Mouse (Mus musculus) heart, embryonic 16.5 days (tissue): Measurements from ENCODE around the gene Gm20695. TPM values are rescaled to one million over a fixed set of nuclear protein-coding genes. Genes with fewer than 3 reads are reported as not detected.

ENCODE experiments used
- ATAC-seq: fragments of 200-750 bp; cut with Nextera tagmentation; replicated peaks from 2 replicates; pipeline ENCODE4 v1.8.0; 2017; ENCODE audit warnings: moderate number of reproducible peaks; ENCODE audit not compliant: insufficient read depth, low FRiP score; ENCODE audit errors: extremely low read depth
- H3K27ac ChIP-seq: fragments of 300-500 bp; sonication (generic); 2 replicates; pipeline ENCODE4 v1.5.1; 2014; ENCODE audit warnings: mild to moderate bottlenecking, low read length, control low read depth, moderate library complexity
- H3K27me3 ChIP-seq: fragments of 300-500 bp; sonication (generic); 2 replicates; pipeline ENCODE4 v1.6.1; 2014; ENCODE audit warnings: low read length, mixed read lengths; ENCODE audit not compliant: control insufficient read depth, insufficient read depth
- H3K36me3 ChIP-seq: fragments of 300-500 bp; sonication (generic); 2 replicates; pipeline ENCODE4 v1.6.1; 2014; ENCODE audit not compliant: control insufficient read depth, insufficient read depth
- H3K4me1 ChIP-seq: fragments of 300-500 bp; sonication (generic); 2 replicates; pipeline ENCODE4 v1.6.1; 2014; ENCODE audit warnings: low read length, mixed read lengths; ENCODE audit not compliant: control insufficient read depth, insufficient read depth
- H3K4me2 ChIP-seq: fragments of 300-500 bp; sonication (generic); 2 replicates; pipeline ENCODE4 v1.6.1; 2014; ENCODE audit warnings: low read depth, mild to moderate bottlenecking, control low read depth, low read length
- H3K4me3 ChIP-seq: fragments of 300-500 bp; sonication (generic); 2 replicates; pipeline ENCODE4 v1.5.1; 2014; ENCODE audit warnings: mild to moderate bottlenecking, control low read depth, low read length
- H3K9ac ChIP-seq: fragments of 300-500 bp; sonication (generic); 2 replicates; pipeline ENCODE4 v1.6.1; 2014; ENCODE audit warnings: low read length, control low read depth
- H3K9me3 ChIP-seq: fragments of 300-500 bp; sonication (generic); replicated peaks from 2 replicates; pipeline ENCODE4 v1.6.1; 2016; ENCODE audit warnings: low read length; ENCODE audit not compliant: control insufficient read depth
- whole genome bisulfite sequencing: fragments of 180-500 bp; shearing (Covaris S2); extraction: QIAGEN DNeasy Blood & Tissue Kit; methylation state at CpG from one replicate; pipeline ENCODE4 v1.1.7; 2014; 5-methylcytosine and 5-hydroxymethylcytosine counted together
- polyA plus RNA-seq: library from polyadenylated mRNA; unstranded; fragments of >200 nt; fragmentation: Nextera tagmentation; extraction: Ambion mirVana; gene quantifications from 2 replicates; pipeline ENCODE4 v1.2.1, GENCODE M21; 2015

Gene Gm20695
- 0.26 and 0.31 TPM in 2 replicates for polyA plus RNA-seq

DNA sequence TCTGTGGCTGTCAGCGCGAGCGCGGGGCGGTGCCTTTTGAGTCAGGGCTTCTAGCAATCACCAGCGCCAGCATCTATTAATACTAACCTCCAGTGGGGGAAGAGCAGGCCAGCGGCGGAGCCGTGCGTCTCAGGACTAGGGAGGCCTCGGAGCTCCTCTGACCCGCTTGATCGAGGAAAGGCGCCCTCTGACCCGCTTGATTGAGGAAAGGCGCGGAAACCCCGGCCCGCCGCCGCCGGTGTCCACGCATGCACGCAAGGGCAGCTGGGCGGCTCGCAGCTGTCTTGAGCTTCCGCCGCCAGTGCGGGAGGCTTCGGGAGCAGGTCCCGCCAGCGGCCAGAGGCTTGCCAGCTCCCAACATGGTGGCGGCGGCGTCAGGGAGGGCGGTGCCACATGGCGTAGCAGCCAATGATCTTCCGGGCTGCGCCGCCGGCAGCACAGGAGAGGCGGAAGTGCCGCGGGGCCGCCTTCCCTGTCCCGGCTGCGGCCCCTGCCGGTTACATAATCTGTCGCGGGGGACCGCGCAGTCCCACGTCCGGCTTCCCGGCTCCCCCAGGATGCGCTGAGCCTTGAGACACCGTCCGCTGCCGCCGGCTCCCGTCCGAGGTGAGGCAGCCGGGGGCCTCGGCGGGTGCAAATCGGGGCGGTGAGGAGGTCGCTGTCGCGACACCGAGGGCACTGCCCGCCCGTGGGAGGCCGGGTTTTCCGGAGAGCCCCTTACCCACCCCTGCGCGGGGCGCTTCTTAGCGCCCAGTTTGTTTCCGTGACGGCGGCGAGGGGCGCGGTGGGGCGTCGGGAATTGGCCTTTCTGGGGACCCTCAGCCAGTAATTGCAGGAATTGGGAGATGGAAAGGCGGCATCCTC lies at the start of gene Gm20695, which contains the start of gene Zfp597:
TSS of gene Gm20695 (plus strand) at position 448 of the 864 bp plus-strand sequence.
TSS of gene Zfp597 (minus strand) at position 361 of the 864 bp plus-strand sequence.
- WGBS, result under 1% methylated on average over 88 of the region's 88 CpGs
- H3K4me2 ChIP-seq, result peak within 1 kb of the TSS; percentile 86
- no peaks in the 10 kb centered on the region for H3K27me3 ChIP-seq

DNA sequence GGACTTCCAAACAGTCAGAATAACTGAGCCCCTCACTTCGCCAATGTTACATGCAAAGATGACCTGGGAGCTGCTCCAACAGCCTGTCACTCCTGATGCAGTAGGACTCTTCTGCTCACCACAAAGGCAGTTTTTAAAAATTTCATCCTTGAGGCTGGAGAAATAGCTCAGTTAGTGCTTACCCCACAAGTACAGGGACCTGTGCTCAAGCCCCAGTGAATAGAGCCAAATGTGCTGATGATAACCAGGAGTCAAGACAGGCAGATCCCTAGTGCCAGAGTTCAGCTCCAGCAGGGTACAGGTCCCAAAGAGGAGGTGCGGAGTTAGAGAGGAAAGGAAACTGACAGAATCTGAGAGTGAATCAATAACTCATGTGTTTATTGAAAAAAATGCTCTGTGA lies 49.0 kb upstream of the Gm20695 start:
- Histone ChIP-seq H3K27ac (no peak overlapping the region), H3K9me3 (no peaks in the 10 kb centered on the region)
- WGBS, result 74% methylated on average over 2 of the region's 2 CpGs

More for the DNA sequence above, at the start of gene Gm20695, which contains the start of gene Zfp597:
- no peaks in the 10 kb centered on the region for H3K9me3 ChIP-seq
- peaks cover 12% of the 10 kb centered on the region for H3K4me1 ChIP-seq
- peak within 1 kb of the TSS; percentile 90 for H3K9ac ChIP-seq
- peaks cover 1% of the 10 kb centered on the region; the same call in 1 of the 2 replicates for H3K36me3 ChIP-seq
- peak; percentile 97 for ATAC-seq
- H3K4me3 ChIP-seq, result peak within 1 kb of the TSS; percentile 76
- H3K27ac ChIP-seq, result peak within 1 kb of the TSS; percentile 93

DNA sequence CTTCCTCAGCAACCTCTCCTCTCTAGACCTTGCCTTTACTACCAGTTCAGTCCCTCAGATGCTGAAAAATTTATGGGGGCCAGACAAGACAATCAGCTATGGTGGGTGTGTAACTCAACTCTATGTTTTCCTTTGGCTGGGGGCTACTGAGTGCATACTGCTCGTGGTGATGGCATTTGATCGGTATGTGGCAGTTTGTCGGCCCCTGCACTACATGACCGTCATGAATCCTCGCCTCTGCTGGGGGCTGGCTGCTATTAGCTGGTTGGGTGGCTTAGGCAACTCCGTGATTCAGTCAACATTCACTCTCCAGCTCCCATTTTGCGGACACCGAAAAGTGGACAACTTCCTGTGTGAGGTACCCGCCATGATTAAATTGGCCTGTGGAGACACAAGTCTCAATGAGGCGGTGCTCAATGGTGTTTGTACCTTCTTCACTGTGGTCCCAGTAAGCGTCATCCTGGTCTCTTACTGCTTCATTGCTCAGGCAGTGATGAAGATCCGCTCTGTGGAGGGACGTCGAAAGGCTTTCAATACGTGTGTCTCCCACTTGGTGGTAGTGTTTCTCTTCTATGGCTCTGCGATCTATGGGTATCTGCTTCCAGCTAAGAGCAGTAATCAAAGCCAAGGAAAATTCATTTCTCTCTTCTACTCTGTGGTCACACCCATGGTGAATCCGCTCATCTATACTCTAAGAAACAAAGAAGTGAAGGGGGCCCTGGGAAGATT lies 45.1 kb upstream of the Gm20695 start:
- Histone ChIP-seq H3K4me3 (no peak overlapping the region), H3K27me3 (no peaks in the 10 kb centered on the region), H3K27ac (no peak overlapping the region), H3K4me2 (no peak overlapping the region), H3K4me1 (no peaks in the 10 kb centered on the region), H3K36me3 (no peaks in the 10 kb centered on the region), H3K9me3 (no peaks in the 10 kb centered on the region), H3K9ac (no peak overlapping the region)
- ATAC-seq, result no peak; the same call in 1 of the 2 replicates
- 44% methylated on average over 17 of the region's 17 CpGs for WGBS

More for the DNA sequence above, 49.0 kb upstream of the Gm20695 start:
- H3K4me3 ChIP-seq, result no peak overlapping the region
- ATAC-seq, result no peak
- no peaks in the 10 kb centered on the region for H3K4me1 ChIP-seq
- no peak overlapping the region for H3K4me2 ChIP-seq
- no peak overlapping the region for H3K9ac ChIP-seq
- H3K27me3 ChIP-seq, result no peaks in the 10 kb centered on the region
- H3K36me3 ChIP-seq, result no peaks in the 10 kb centered on the region

DNA sequence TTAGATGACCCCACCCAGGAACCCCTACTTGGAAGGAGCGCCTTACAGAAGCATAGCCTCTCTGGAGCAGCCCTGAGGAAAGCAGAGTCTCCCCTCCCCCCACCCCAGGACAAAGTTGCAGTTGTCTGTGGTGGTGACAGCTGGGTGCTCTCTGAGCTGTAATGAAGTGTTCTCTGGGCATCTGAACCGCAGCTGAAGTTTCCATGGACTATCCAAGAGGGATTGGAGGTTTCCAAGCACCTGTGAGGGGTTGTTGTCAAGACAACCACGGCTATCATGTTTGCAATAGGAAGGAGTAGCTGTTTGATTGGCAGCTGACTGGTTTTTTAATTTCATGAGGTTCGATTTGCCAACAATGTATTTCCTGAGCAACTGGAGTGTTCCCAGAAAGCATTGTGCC lies 41.5 kb upstream of the Gm20695 start:
- H3K4me1 ChIP-seq, result peaks cover 6% of the 10 kb centered on the region
- no peak overlapping the region for H3K27ac ChIP-seq
- H3K9ac ChIP-seq, result no peak overlapping the region
- ATAC-seq, result no peak
- H3K4me2 ChIP-seq, result no peak overlapping the region
- no peak overlapping the region for H3K4me3 ChIP-seq
- WGBS, result 34% methylated on average over 4 of the region's 4 CpGs
- no peaks in the 10 kb centered on the region for H3K27me3 ChIP-seq
- H3K9me3 ChIP-seq, result no peaks in the 10 kb centered on the region
- no peaks in the 10 kb centered on the region for H3K36me3 ChIP-seq

DNA sequence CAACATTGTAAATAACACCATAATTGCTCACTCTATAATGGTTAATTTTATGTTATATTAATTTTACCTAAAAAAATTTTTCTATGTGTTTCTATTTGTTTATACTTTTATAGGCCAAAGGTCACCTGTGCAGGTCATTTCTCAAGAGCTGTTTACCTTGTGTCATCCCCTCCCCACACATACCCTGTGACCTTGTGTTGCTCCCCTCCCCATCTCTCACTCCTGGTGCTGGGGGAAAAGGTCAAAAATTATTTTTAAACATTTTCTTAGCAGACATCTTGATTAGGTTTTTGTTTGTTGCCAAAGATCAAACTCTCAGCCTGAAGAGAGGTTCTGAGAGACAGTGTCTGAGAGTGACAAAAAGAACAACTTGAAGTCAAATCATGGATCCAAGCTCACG lies 40.7 kb upstream of the Gm20695 start:
- Histone ChIP-seq H3K4me3 (no peak overlapping the region), H3K36me3 (no peaks in the 10 kb centered on the region), H3K4me2 (no peak overlapping the region), H3K27me3 (no peaks in the 10 kb centered on the region), H3K27ac (no peak overlapping the region), H3K9me3 (no peaks in the 10 kb centered on the region), H3K9ac (no peak overlapping the region), H3K4me1 (peaks cover 6% of the 10 kb centered on the region)
- WGBS, result 64% methylated on average over 1 of the region's 1 CpGs
- no peak for ATAC-seq

DNA sequence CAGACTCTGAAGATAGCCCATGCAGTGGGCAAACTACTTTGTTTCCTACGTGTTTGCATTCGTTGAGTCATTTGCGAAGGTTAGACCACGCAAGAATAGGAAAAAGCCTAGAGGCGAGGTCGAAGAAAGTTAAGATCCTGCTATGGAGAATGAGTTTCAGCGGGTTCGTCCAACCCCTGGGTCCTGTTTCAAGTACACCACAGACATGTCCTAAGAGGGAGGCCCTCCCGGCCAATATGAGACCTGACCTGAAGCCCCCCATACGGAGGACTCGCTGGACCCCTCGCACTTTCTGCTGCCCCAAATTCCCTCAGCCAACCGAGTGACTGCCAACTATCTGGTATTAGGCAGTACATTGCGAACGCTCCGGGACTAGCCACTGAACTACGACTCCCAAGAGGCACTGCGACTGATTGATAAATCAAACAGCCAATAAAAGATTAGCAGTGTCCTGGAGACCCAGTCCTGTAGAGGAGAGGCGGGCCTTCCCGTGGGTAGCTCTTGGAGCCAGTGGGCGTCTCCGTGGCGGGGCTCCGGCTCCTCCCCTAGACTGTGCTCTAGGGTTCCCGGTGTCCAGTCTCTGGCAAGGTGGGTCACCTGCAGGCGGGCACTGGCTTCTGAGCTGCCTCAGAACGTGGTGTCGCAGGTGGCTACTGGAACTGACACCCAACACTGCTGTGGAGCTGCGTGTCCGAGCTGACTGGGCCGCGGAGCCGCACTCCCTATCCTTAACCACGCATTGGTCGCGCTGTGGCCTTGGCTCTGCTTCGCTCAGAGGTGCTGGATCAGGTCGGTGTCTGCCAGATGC lies 37.5 kb upstream of the Gm20695 start, which contains the start of gene Zfp174:
TSS of gene Zfp174 (plus strand) at position 558 of the 808 bp plus-strand sequence.
- peak; percentile 100 for ATAC-seq
- 2% methylated on average over 38 of the region's 38 CpGs for WGBS
- Histone ChIP-seq H3K9me3 (no peaks in the 10 kb centered on the region), H3K27me3 (no peaks in the 10 kb centered on the region), H3K27ac (no peak within 1 kb of the TSS), H3K4me3 (peak within 1 kb of the TSS; percentile 82), H3K36me3 (no peaks in the 10 kb centered on the region), H3K4me1 (peaks cover 6% of the 10 kb centered on the region), H3K4me2 (peak within 1 kb of the TSS; percentile 72), H3K9ac (peak within 1 kb of the TSS; percentile 85)

DNA sequence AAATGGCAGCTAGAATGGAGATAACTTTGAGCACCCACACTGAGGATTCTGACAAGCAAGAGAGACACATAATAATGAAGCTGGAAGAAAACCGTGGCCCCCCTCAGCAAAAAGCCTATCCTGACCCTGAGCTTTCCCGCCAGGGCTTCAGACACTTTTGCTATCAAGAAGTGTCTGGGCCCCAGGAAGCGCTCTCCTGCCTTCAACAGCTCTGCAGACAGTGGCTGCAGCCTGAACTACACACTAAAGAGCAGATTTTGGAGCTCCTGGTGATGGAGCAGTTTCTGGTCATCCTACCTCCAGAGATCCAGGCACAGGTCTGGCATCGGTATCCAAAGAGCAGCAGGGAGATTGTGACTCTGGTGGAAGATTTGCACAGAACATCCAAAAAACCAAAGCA lies 36.6 kb upstream of the Gm20695 start:
- no peak for ATAC-seq
- Histone ChIP-seq H3K27ac (no peak overlapping the region), H3K9me3 (no peaks in the 10 kb centered on the region), H3K27me3 (no peaks in the 10 kb centered on the region), H3K36me3 (no peaks in the 10 kb centered on the region), H3K4me1 (peaks cover 6% of the 10 kb centered on the region), H3K9ac (peak overlapping the region; percentile 85; the same call in 1 of the 2 replicates), H3K4me2 (peak overlapping the region; percentile 72), H3K4me3 (peak overlapping the region; percentile 82)
- 61% methylated on average over 4 of the region's 4 CpGs for WGBS

DNA sequence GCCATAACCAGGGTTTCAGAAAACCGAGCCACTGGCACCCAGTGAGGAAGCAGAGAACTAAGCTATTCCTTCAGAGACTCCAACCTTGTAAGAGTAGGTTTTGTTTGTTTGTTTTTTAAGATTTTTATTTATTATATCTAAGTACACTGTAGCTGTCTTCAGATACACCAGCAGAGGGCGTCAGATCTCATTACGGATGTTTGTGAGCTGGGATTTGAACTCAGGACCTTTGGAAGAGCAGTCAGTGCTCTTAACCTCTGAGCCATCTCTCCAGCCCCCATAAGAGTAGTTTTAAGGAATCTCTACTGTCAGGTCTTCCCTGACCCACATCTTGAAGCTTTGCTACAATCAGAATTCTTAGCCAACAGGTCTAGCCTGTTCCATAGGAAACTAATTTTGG lies 36.0 kb upstream of the Gm20695 start:
- H3K36me3 ChIP-seq, result no peaks in the 10 kb centered on the region
- H3K4me1 ChIP-seq, result peaks cover 6% of the 10 kb centered on the region
- no peak overlapping the region for H3K27ac ChIP-seq
- no peak for ATAC-seq
- no peaks in the 10 kb centered on the region for H3K9me3 ChIP-seq
- no peak overlapping the region for H3K4me2 ChIP-seq
- WGBS, result 74% methylated on average over 3 of the region's 3 CpGs
- no peaks in the 10 kb centered on the region for H3K27me3 ChIP-seq
- no peak overlapping the region for H3K4me3 ChIP-seq
- H3K9ac ChIP-seq, result no peak overlapping the region
